Mouse (Mus musculus) intestine, embryonic 15.5 days (tissue): ENCODE results near the gene Acat1. TPM values are rescaled to one million over a fixed set of nuclear protein-coding genes. Genes with fewer than 3 reads are reported as not detected.

ENCODE experiments used
- polyA plus RNA-seq: library from polyadenylated mRNA; unstranded; fragments of >200 nt; fragmentation: Nextera tagmentation; extraction: Ambion mirVana; gene quantifications from 2 replicates; pipeline ENCODE4 v1.2.1, GENCODE M21; 2015

Gene Acat1
- polyA plus RNA-seq, 1 experiment from 2014 or later: 153 TPM

Other genes with a start within 250 kb of the Acat1 start
- gene Kdelc2, start 226.4 kb downstream of the Acat1 start, polyA plus RNA-seq: 28.2 and 33.1 TPM in 2 replicates
- gene 4930550C14Rik, start 208.1 kb downstream of the Acat1 start, polyA plus RNA-seq: 0.71 and 0.87 TPM in 2 replicates
- gene Atm, start 73.6 kb downstream of the Acat1 start, polyA plus RNA-seq: 11.9 and 12.0 TPM in 2 replicates
- 12.1 and 15.0 TPM in 2 replicates for gene Npat, start 73.3 kb downstream of the Acat1 start, polyA plus RNA-seq
- gene Cul5, start 59.6 kb upstream of the Acat1 start, polyA plus RNA-seq: 32.2 and 32.3 TPM in 2 replicates
- gene Rab39, start 95.8 kb upstream of the Acat1 start, polyA plus RNA-seq: 0.32 and 0.78 TPM in 2 replicates
- gene Slc35f2, start 161.2 kb upstream of the Acat1 start, polyA plus RNA-seq: 21.0 and 22.1 TPM in 2 replicates
- gene Sln, start 239.8 kb upstream of the Acat1 start, polyA plus RNA-seq: 0.66 and 1.3 TPM in 2 replicates